Mouse (Mus musculus): ENCODE data around the gene Ak5. TPM values are rescaled to one million over a fixed set of nuclear protein-coding genes. Genes with fewer than 3 reads are reported as not detected.

Ak5 gene
- polyA plus RNA-seq, 1 experiment from 2014 or later = 3.2 TPM

DNA sequence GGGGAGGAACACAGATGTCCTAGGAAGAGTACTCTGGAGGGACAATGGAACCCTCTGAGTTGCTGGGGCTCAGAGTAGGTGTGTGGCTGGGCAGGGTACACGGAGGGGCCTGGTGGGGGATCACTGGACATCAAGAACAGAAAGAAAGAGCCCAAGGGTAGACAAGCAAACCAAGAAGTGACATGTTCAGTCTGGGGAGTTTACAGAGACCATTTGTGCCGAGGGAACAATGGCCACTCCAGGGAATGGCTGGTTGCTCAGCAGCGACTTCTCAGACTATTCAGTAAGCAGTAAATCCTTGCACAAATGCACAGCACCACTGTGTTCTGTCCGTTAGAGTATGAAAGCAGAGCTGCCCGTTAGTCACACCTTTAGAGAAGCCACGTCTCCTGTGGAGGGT, 152.2 kb downstream of the Ak5 start:
- H3K27ac ChIP-seq (ENCODE audit: low read depth) = no peak overlapping the region

DNA sequence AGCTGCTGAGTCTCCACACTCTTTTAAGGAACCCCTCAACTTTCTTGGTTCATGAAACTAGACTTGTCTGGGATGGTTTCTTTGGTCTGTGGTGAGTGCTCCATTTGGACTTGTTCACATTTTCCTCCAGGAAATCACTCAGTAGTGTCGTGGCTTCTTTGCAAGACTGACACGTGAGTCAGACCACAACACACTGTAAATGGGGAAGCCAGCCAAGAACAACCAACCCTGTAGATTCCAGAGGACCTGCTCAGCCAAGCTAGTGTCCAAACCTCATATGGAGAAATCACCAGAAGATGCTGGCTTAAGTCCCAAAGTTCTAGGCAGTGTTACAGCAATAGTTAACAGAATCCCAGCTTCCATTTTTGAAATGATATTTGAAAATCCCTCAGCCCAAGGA, 155.6 kb downstream of the Ak5 start:
- Histone ChIP-seq H3K4me3 (ENCODE audit: low read depth, low read length) (no peak overlapping the region), H3K27ac (ENCODE audit: low read depth) (no peak overlapping the region), H3K36me3 (ENCODE audit: control insufficient read depth, insufficient read depth, low read length) (no peaks in the 10 kb centered on the region), H3K4me2 (ENCODE audit: low read length) (no peak overlapping the region), H3K9me3 (ENCODE audit: control insufficient read depth, low read length) (no peaks in the 10 kb centered on the region), H3K27me3 (replicated peaks; ENCODE audit: control insufficient read depth, insufficient read depth, low read length) (no peaks in the 10 kb centered on the region), H3K4me1 (replicated peaks; ENCODE audit: control insufficient read depth, insufficient read depth, low read length) (no peaks in the 10 kb centered on the region), H3K9ac (ENCODE audit: low read length) (no peak overlapping the region)
- DNase-seq (ENCODE audit: low spot score) = no peak
- 81% methylated on average over 2 of the region's 2 CpGs for WGBS
- no peak for ATAC-seq (replicated peaks; ENCODE audit: low FRiP score, low TSS enrichment, low read depth)

More for the DNA sequence above, 152.2 kb downstream of the Ak5 start:
- Histone ChIP-seq H3K4me1 (replicated peaks; ENCODE audit: control insufficient read depth, insufficient read depth, low read length) (no peaks in the 10 kb centered on the region), H3K27me3 (replicated peaks; ENCODE audit: control insufficient read depth, insufficient read depth, low read length) (no peaks in the 10 kb centered on the region), H3K4me3 (ENCODE audit: low read depth, low read length) (no peak overlapping the region), H3K9me3 (ENCODE audit: control insufficient read depth, low read length) (no peaks in the 10 kb centered on the region), H3K4me2 (ENCODE audit: low read length) (no peak overlapping the region), H3K36me3 (ENCODE audit: control insufficient read depth, insufficient read depth, low read length) (no peaks in the 10 kb centered on the region), H3K9ac (ENCODE audit: low read length) (no peak overlapping the region)
- DNase-seq (ENCODE audit: low spot score) (no peak), ATAC-seq (replicated peaks; ENCODE audit: low FRiP score, low TSS enrichment, low read depth) (no peak)
- WGBS = 77% methylated on average over 6 of the region's 6 CpGs

DNA sequence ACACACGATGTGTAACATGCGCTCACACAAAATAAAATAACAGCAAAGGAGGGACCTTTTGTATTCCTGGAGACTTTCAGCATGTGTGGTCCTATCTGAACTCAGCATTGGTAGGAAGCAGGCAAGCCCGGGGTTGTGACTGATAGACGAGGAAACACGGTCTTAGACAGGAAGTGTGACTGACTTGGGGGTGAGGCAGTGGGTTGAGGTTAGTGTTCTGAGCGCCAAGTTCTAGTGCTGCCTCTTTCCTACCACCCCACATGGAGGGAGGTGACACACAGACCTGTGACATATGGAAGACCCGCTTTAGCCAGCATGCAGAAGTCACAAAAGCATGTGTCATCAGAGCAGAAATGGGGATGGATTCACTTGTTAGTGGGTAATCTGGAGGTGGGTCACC, 158.9 kb downstream of the Ak5 start:
- Histone ChIP-seq H3K36me3 (ENCODE audit: control insufficient read depth, insufficient read depth, low read length) (no peaks in the 10 kb centered on the region), H3K4me3 (ENCODE audit: low read depth, low read length) (no peak overlapping the region), H3K27me3 (replicated peaks; ENCODE audit: control insufficient read depth, insufficient read depth, low read length) (no peaks in the 10 kb centered on the region), H3K4me1 (replicated peaks; ENCODE audit: control insufficient read depth, insufficient read depth, low read length) (no peaks in the 10 kb centered on the region), H3K27ac (ENCODE audit: low read depth) (no peak overlapping the region), H3K9ac (ENCODE audit: low read length) (no peak overlapping the region), H3K9me3 (ENCODE audit: control insufficient read depth, low read length) (no peaks in the 10 kb centered on the region), H3K4me2 (ENCODE audit: low read length) (no peak overlapping the region)
- no peak for ATAC-seq (replicated peaks; ENCODE audit: low FRiP score, low TSS enrichment, low read depth)
- 76% methylated on average over 7 of the region's 7 CpGs for WGBS
- DNase-seq (ENCODE audit: low spot score) = no peak

DNA sequence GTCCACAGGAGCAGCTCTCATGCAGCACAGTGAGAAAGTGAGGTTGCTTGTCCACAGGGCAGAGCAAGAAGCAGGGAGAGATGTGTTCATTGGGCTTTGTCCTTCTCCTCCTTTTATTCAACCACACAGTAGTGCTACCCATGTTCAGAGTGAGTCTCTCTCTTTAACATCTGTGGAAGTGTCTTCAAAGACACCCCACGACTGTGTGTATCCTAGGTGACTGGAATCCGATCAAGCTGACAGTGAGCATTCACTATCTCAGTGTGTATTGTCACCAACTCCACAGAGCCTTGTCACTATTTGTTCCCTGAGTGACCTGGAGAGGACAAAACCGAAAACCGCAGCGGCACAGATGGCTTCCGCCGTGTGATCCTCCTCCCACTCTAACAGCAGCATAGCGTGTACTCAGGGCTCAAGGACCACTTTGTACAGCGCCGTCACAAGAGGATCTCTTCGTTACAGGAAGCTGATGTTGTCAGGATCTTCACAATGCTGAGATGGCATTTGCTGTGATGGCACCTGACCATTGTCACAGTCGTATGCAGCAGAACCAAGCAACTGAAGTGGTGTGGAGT, 159.7 kb downstream of the Ak5 start:
- Histone ChIP-seq H3K27ac (ENCODE audit: low read depth) (no peak overlapping the region), H3K36me3 (ENCODE audit: control insufficient read depth, insufficient read depth, low read length) (no peaks in the 10 kb centered on the region), H3K4me3 (ENCODE audit: low read depth, low read length) (no peak overlapping the region), H3K4me1 (replicated peaks; ENCODE audit: control insufficient read depth, insufficient read depth, low read length) (no peaks in the 10 kb centered on the region), H3K9ac (ENCODE audit: low read length) (no peak overlapping the region), H3K9me3 (ENCODE audit: control insufficient read depth, low read length) (no peaks in the 10 kb centered on the region), H3K27me3 (replicated peaks; ENCODE audit: control insufficient read depth, insufficient read depth, low read length) (no peaks in the 10 kb centered on the region), H3K4me2 (ENCODE audit: low read length) (no peak overlapping the region)
- ATAC-seq (replicated peaks; ENCODE audit: low FRiP score, low TSS enrichment, low read depth) (no peak), DNase-seq (ENCODE audit: low spot score) (no peak)
- WGBS = 89% methylated on average over 12 of the region's 12 CpGs

DNA sequence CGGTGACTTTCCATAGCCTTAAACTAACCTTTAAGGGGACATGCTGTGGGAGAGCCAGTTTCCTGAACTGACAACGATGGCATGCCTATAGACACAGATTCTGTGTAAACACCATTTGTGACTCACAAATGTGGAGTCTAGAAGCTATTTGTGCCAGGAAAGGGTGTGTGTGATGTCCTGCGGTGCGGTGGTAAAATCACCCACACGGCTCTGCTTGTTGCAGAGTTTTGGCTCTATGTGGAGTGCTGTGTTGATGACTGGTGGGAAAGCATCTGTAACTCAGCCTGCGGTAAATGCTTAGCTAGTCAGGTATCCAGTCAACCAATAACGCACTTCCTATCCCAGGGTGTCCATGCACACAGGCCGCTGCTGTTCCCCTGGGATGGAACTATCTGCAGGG, 160.3 kb downstream of the Ak5 start:
- Histone ChIP-seq H3K4me3 (ENCODE audit: low read depth, low read length) (no peak overlapping the region), H3K27me3 (replicated peaks; ENCODE audit: control insufficient read depth, insufficient read depth, low read length) (no peaks in the 10 kb centered on the region), H3K27ac (ENCODE audit: low read depth) (no peak overlapping the region), H3K36me3 (ENCODE audit: control insufficient read depth, insufficient read depth, low read length) (no peaks in the 10 kb centered on the region), H3K9ac (ENCODE audit: low read length) (no peak overlapping the region), H3K4me1 (replicated peaks; ENCODE audit: control insufficient read depth, insufficient read depth, low read length) (no peaks in the 10 kb centered on the region), H3K4me2 (ENCODE audit: low read length) (no peak overlapping the region), H3K9me3 (ENCODE audit: control insufficient read depth, low read length) (no peaks in the 10 kb centered on the region)
- no peak for DNase-seq (ENCODE audit: low spot score)
- WGBS = 80% methylated on average over 8 of the region's 8 CpGs
- ATAC-seq (replicated peaks; ENCODE audit: low FRiP score, low TSS enrichment, low read depth) = no peak

DNA sequence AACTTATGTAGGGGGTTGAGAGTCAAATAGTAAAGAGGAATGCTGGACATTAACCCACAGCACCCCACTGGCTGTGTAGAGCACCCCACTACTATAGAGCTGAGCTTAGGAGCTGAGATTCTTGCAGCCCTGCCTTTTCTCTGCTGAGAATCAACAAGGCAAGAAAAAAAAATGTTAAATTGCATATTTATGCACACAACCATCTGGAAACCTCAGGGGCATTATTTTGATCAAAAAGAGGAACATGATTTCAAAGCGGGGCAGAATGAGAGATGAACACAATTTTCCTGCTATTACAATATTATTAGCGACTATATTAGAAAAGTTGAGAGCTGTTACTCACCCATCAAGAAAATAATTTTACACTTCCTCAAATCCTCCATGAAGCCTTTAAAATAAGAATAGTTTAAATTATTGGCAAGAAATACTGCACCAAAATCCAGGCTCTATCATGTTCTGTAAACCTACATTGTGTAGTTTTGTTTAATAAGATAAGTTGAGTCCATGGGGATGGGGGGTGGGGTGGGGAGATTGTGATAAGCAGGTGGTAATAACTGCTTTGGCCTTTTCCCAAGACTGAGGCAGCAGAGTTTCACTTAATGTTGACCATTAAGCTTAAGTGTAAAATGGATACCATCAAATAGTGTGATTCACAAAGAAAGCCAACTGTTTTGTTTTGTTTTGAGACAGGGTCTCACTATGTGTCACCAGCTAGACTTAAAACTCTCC, 169.0 kb downstream of the Ak5 start:
- WGBS = 83% methylated on average over 2 of the region's 2 CpGs
- Histone ChIP-seq H3K4me3 (ENCODE audit: low read depth, low read length) (no peak overlapping the region), H3K9ac (ENCODE audit: low read length) (no peak overlapping the region), H3K4me1 (replicated peaks; ENCODE audit: control insufficient read depth, insufficient read depth, low read length) (peaks cover 12% of the 10 kb centered on the region), H3K36me3 (ENCODE audit: control insufficient read depth, insufficient read depth, low read length) (no peaks in the 10 kb centered on the region), H3K4me2 (ENCODE audit: low read length) (no peak overlapping the region), H3K27me3 (replicated peaks; ENCODE audit: control insufficient read depth, insufficient read depth, low read length) (no peaks in the 10 kb centered on the region), H3K27ac (ENCODE audit: low read depth) (no peak overlapping the region), H3K9me3 (ENCODE audit: control insufficient read depth, low read length) (no peaks in the 10 kb centered on the region)
- ATAC-seq (replicated peaks; ENCODE audit: low FRiP score, low TSS enrichment, low read depth) (no peak), DNase-seq (ENCODE audit: low spot score) (no peak)

DNA sequence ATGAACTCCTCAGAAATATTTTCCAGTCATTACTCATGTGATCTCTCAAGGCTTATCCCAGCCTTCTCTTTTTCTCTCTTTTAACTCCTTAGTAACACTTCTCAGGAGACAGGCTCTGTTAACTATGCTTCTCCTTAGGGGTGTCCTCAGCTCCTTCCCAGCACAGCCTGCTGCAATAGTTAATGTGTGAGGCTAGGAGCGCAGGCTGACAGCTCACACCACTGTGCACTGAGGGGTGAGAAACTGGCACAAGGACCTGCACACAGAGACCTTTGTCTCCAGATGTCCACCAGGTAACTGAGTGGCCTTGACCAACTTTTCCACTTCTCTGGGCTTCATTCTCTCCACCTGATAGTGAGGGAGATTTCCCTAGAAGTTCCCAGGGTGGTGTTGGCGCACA, 170.3 kb downstream of the Ak5 start:
- ATAC-seq (replicated peaks; ENCODE audit: low FRiP score, low TSS enrichment, low read depth) (no peak), DNase-seq (ENCODE audit: low spot score) (no peak)
- H3K9me3 ChIP-seq (ENCODE audit: control insufficient read depth, low read length) = no peaks in the 10 kb centered on the region
- no peaks in the 10 kb centered on the region for H3K36me3 ChIP-seq (ENCODE audit: control insufficient read depth, insufficient read depth, low read length)
- H3K27ac ChIP-seq (ENCODE audit: low read depth) = no peak overlapping the region
- 89% methylated on average over 2 of the region's 2 CpGs for whole genome bisulfite sequencing
- no peak overlapping the region for H3K4me3 ChIP-seq (ENCODE audit: low read depth, low read length)
- no peak overlapping the region for H3K9ac ChIP-seq (ENCODE audit: low read length)
- no peaks in the 10 kb centered on the region for H3K27me3 ChIP-seq (replicated peaks; ENCODE audit: control insufficient read depth, insufficient read depth, low read length)
- H3K4me1 ChIP-seq (replicated peaks; ENCODE audit: control insufficient read depth, insufficient read depth, low read length) = peaks cover 13% of the 10 kb centered on the region
- H3K4me2 ChIP-seq (ENCODE audit: low read length) = no peak overlapping the region

DNA sequence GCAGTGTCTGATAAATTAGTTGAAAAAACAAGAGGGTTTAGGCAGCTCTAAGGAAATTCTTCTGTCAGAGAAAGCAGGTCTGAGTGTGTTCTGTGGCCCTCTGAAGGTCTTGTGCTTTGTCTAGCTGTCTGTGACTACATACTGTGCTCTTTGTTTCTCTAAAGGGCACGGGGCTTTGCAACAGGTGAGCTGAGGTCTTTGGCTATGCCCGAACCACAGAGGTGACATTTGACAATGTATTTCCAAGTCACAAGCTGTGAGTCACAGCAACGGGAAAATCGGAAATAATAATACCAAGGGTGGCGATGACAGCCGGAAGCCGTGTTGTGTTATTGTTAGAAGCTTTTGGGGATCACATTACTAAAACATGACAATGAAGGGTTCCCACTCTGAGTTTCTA, 171.1 kb downstream of the Ak5 start:
- Histone ChIP-seq H3K4me2 (ENCODE audit: low read length) (no peak overlapping the region), H3K27ac (ENCODE audit: low read depth) (no peak overlapping the region), H3K4me1 (replicated peaks; ENCODE audit: control insufficient read depth, insufficient read depth, low read length) (peaks cover 15% of the 10 kb centered on the region), H3K4me3 (ENCODE audit: low read depth, low read length) (no peak overlapping the region), H3K36me3 (ENCODE audit: control insufficient read depth, insufficient read depth, low read length) (no peaks in the 10 kb centered on the region), H3K27me3 (replicated peaks; ENCODE audit: control insufficient read depth, insufficient read depth, low read length) (no peaks in the 10 kb centered on the region), H3K9me3 (ENCODE audit: control insufficient read depth, low read length) (no peaks in the 10 kb centered on the region), H3K9ac (ENCODE audit: low read length) (no peak overlapping the region)
- no peak for ATAC-seq (replicated peaks; ENCODE audit: low FRiP score, low TSS enrichment, low read depth)
- 68% methylated on average over 7 of the region's 7 CpGs for WGBS
- no peak for DNase-seq (ENCODE audit: low spot score)

DNA sequence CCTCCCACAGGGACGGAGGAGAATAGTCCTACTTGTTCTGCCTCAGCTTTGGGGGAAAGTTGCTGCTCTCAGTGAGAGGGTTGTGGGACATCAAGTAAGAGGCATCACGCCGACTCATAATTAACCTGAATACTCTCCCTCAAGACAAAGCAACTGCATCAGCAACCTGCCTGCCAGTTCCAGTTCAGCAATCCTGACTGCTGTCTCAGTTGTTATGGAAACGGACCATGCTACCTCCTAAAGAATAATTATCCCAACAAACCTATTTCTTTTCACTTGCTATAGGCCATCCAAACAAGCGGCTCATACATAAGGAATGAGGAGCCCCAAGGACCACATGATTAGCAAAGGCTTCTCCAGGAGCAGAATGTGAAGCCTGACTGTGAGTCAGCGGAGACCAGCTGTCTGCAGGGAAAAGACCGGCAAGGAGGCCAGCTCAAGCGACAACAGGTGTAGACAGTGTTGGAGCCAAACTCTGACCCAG, 172.7 kb downstream of the Ak5 start:
- Histone ChIP-seq H3K4me3 (ENCODE audit: low read depth, low read length) (no peak overlapping the region), H3K27ac (ENCODE audit: low read depth) (no peak overlapping the region), H3K27me3 (replicated peaks; ENCODE audit: control insufficient read depth, insufficient read depth, low read length) (no peaks in the 10 kb centered on the region), H3K9me3 (ENCODE audit: control insufficient read depth, low read length) (no peaks in the 10 kb centered on the region), H3K4me2 (ENCODE audit: low read length) (no peak overlapping the region), H3K9ac (ENCODE audit: low read length) (no peak overlapping the region), H3K36me3 (ENCODE audit: control insufficient read depth, insufficient read depth, low read length) (no peaks in the 10 kb centered on the region), H3K4me1 (replicated peaks; ENCODE audit: control insufficient read depth, insufficient read depth, low read length) (peaks cover 15% of the 10 kb centered on the region)
- 86% methylated on average over 8 of the region's 8 CpGs for WGBS
- ATAC-seq (replicated peaks; ENCODE audit: low FRiP score, low TSS enrichment, low read depth) = no peak
- no peak for DNase-seq (ENCODE audit: low spot score)
